Mouse (Mus musculus) liver, embryonic 12.5 days (tissue): Measurements from ENCODE around the gene Pkd1. TPM values are rescaled to one million over a fixed set of nuclear protein-coding genes. Genes with fewer than 3 reads are reported as not detected.

Experiments used
- ATAC-seq: fragments of 200-750 bp; cut with Nextera tagmentation; 2 replicates; pipeline ENCODE4 v1.8.0; 2017; ENCODE audit warnings: moderate number of reproducible peaks, mild to moderate bottlenecking, moderate library complexity
- H3K27ac ChIP-seq: fragments of 300-500 bp; sonication (generic); 2 replicates; pipeline ENCODE4 v1.5.1; 2016; ENCODE audit warnings: mild to moderate bottlenecking
- H3K27me3 ChIP-seq: fragments of 300-500 bp; sonication (generic); replicated peaks from 2 replicates; pipeline ENCODE4 v1.6.1; 2016; ENCODE audit warnings: mild to moderate bottlenecking, moderate library complexity
- H3K36me3 ChIP-seq: fragments of 300-500 bp; sonication (generic); 2 replicates; pipeline ENCODE4 v1.6.1; 2016; ENCODE audit warnings: mild to moderate bottlenecking, moderate library complexity
- H3K4me1 ChIP-seq: fragments of 300-500 bp; sonication (generic); 2 replicates; pipeline ENCODE4 v1.6.1; 2016
- H3K4me2 ChIP-seq: fragments of 300-500 bp; sonication (generic); 2 replicates; pipeline ENCODE4 v1.6.1; 2016; ENCODE audit warnings: mild to moderate bottlenecking, moderate library complexity
- H3K4me3 ChIP-seq: fragments of 300-500 bp; sonication (generic); 2 replicates; pipeline ENCODE4 v1.5.1; 2016; ENCODE audit warnings: mild to moderate bottlenecking, moderate library complexity
- H3K9ac ChIP-seq: fragments of 300-500 bp; sonication (generic); 2 replicates; pipeline ENCODE4 v1.6.1; 2016; ENCODE audit warnings: mild to moderate bottlenecking, moderate library complexity
- H3K9me3 ChIP-seq: fragments of 300-500 bp; sonication (generic); replicated peaks from 2 replicates; pipeline ENCODE4 v1.6.1; 2016; ENCODE audit warnings: mild to moderate bottlenecking, moderate library complexity
- WGBS: fragments of 180-500 bp; shearing (Covaris S2); methylation state at CpG from one replicate; pipeline ENCODE4 v1.1.7; 2016; ENCODE audit not compliant: insufficient replicate concordance; 5-methylcytosine and 5-hydroxymethylcytosine counted together
- microRNA-seq: library from miRNA; unstranded; fragments of <30 nt; microRNA quantifications from one replicate; pipeline ENCODE4, GENCODE M21; 2017
- polyA plus RNA-seq: library from polyadenylated mRNA; unstranded; fragments of >200 nt; fragmentation: Nextera tagmentation; extraction: Ambion mirVana; gene quantifications from 2 replicates; pipeline ENCODE4 v1.2.1, GENCODE M21; 2016

The Pkd1 gene
- polyA plus RNA-seq, 1 experiment from 2014 or later, result 6.0 TPM

DNA sequence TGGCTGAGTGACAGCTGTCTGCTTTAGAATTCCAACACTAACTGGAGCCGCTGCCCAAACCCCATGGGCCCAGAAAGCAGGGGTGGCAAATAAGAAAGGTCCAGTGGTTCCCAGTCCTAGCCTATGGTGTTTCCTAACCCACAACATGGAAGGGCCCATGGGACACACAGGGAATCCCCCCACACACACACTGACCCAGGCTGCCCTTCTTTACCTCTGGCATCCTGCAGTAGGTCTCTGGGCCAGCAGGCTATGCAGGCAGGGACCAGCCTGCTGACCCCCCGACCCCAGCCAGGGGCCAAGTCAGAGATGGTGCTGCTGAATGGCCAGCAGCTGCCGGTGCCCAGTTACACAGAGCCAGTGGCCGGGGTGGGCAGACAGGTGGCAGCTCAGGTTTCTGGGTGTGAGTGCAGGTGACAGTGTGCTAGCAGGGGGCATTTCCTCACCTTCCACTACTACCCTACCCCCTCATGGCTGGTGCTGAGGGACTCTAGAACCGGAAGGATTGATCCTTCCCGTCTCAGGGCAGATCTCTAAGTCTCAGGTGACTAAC, 93.2 kb downstream of the Pkd1 start:
- WGBS, result 64% methylated on average over 6 of the region's 6 CpGs
- Histone ChIP-seq H3K9me3 (no peaks in the 10 kb centered on the region), H3K36me3 (peaks cover 15% of the 10 kb centered on the region; the same call in 1 of the 2 replicates), H3K4me1 (peaks cover 32% of the 10 kb centered on the region), H3K27ac (no peak overlapping the region), H3K27me3 (peaks cover 11% of the 10 kb centered on the region), H3K9ac (no peak overlapping the region), H3K4me3 (no peak overlapping the region), H3K4me2 (no peak overlapping the region)
- ATAC-seq, result no peak

DNA sequence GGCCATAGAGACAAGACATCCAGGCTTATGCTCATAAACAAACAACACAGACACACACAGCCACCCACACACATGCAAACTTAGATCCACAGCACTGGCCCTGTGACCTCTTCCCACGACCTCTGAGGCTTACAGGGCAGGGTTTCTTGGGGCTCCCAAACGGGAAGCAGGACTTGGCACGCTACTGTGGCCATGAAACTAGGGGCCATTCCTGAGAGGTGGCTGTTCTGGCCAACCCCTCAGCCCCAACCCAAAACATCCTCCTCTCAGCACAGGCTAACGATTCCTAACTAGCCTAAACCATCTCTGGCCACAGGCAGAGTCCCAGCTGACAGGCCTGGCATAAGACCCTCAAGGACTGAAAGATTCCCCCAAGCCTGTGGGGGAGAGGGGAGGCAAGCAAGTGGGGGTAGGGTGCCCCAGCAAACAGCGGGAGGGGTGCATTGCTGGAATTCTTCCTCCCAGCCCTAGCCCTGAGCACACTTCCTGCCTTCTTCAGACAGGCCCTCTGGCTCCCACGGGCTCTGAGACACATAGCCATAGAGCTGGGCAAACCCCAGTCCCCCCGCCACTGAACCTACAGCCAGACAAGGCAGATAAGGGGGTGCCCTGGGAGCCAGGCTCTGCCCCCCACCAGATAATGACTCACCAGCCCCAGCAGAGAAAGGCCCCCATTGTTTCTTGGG, 94.5 kb downstream of the Pkd1 start:
- ATAC-seq, result no peak
- Histone ChIP-seq H3K4me2 (peak overlapping the region; percentile 11; the same call in 1 of the 2 replicates), H3K4me3 (no peak overlapping the region), H3K27me3 (peaks cover 24% of the 10 kb centered on the region), H3K9me3 (no peaks in the 10 kb centered on the region), H3K27ac (peak overlapping the region; percentile 42), H3K9ac (no peak overlapping the region), H3K36me3 (peaks cover 9% of the 10 kb centered on the region; the same call in 1 of the 2 replicates), H3K4me1 (peaks cover 32% of the 10 kb centered on the region)
- 45% methylated on average over 7 of the region's 7 CpGs for WGBS

DNA sequence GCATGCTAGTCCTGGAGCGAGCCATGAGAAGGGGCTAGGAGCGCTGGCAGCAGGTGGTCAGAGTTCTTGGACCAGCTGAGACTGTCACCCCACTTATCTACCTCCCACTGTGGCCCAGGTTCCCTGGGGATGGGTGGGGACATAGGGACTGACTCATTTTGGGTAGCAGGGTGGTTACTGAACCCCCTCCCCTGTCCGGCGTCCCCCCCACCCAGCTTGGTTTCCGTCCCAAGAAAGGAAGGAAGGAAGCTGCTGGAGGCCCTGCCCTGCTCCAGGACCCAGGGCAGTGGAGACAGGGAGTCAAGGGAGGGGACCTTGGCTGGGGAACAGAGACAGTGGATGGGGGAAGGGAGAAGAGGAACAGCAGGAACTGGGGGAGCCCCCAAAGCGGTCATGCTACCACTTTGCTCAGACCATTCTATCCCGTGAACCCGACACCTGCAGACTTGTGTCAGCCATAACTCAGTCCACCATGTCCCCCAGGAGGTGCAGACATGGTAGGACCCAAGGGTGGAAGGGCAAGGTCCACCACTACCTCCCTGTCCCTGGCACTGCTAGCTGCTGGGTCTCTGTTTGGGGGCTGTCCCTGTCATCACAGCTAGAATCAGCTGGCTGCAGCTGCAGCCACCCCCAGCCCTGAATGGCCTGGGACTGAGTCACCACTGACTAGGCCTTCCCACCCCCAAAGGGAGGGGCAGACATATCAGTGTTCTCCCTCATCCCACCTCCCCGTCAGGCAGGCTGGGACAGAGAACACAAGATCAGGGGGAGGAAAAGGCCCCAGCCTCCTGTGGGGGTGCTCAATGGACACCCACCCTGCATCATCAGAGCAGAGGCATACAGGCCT, 95.5 kb downstream of the Pkd1 start:
- H3K36me3 ChIP-seq, result peaks cover 6% of the 10 kb centered on the region; the same call in 1 of the 2 replicates
- H3K4me1 ChIP-seq, result peaks cover 40% of the 10 kb centered on the region
- H3K4me2 ChIP-seq, result peak overlapping the region; percentile 11; the same call in 1 of the 2 replicates
- H3K9me3 ChIP-seq, result no peaks in the 10 kb centered on the region
- no peak overlapping the region for H3K9ac ChIP-seq
- WGBS, result 41% methylated on average over 9 of the region's 9 CpGs
- H3K27ac ChIP-seq, result peak overlapping the region; percentile 42
- H3K27me3 ChIP-seq, result peaks cover 34% of the 10 kb centered on the region
- H3K4me3 ChIP-seq, result no peak overlapping the region
- peak; percentile 55 for ATAC-seq

GRCm38 (mm10) chr17:24645916-24646315, 96.3 kb downstream of the Pkd1 start:
- WGBS, result 41% methylated on average over 3 of the region's 3 CpGs
- ATAC-seq, result no peak
- H3K4me2 ChIP-seq, result no peak overlapping the region

More at GRCm38 (mm10) chr17:24645916-24646315, 96.3 kb downstream of the Pkd1 start:
- Histone ChIP-seq H3K9ac (peak overlapping the region; percentile 8; the same call in 1 of the 2 replicates), H3K4me3 (no peak overlapping the region), H3K27me3 (peaks cover 42% of the 10 kb centered on the region), H3K9me3 (no peaks in the 10 kb centered on the region), H3K27ac (peak overlapping the region; percentile 42), H3K36me3 (peaks cover 4% of the 10 kb centered on the region; the same call in 1 of the 2 replicates), H3K4me1 (peaks cover 46% of the 10 kb centered on the region)

Small RNAs within 50 kb of the gene (microRNA-seq; reads per million reads assigned to microRNA genes)
- gene Gm24589, result not detected

Other genes with a start within 250 kb of the Pkd1 start
- gene Abca17, start 198.8 kb upstream of the Pkd1 start, polyA plus RNA-seq, result not detected in 2 replicates
- 21.1 and 22.6 TPM in 2 replicates for gene Abca3, start 197.9 kb upstream of the Pkd1 start, polyA plus RNA-seq
- gene Rnps1, start 135.3 kb upstream of the Pkd1 start, polyA plus RNA-seq, result 195 and 204 TPM in 2 replicates
- 92.1 and 100 TPM in 2 replicates for gene Eci1, start 123.2 kb upstream of the Pkd1 start, polyA plus RNA-seq
- 0.70 and 0.96 TPM in 2 replicates for gene Dnase1l2, start 106.7 kb upstream of the Pkd1 start, polyA plus RNA-seq
- 19.2 and 20.7 TPM in 2 replicates for gene E4f1, start 79.5 kb upstream of the Pkd1 start, polyA plus RNA-seq
- 99.5 and 101 TPM in 2 replicates for gene Pgp, start 79.4 kb upstream of the Pkd1 start, polyA plus RNA-seq
- gene Bricd5, start 76.0 kb upstream of the Pkd1 start, polyA plus RNA-seq, result 0.18 TPM in 1 of 2 replicates, not detected in the other
- 17.2 and 19.4 TPM in 2 replicates for gene Mlst8, start 70.8 kb upstream of the Pkd1 start, polyA plus RNA-seq
- gene Caskin1, start 61.2 kb upstream of the Pkd1 start, polyA plus RNA-seq, result 0.14 and 0.32 TPM in 2 replicates
- 52.2 and 55.4 TPM in 2 replicates for gene Traf7, start 21.9 kb upstream of the Pkd1 start, polyA plus RNA-seq
- gene Rab26, start 15.6 kb upstream of the Pkd1 start, polyA plus RNA-seq, result 1.3 and 1.9 TPM in 2 replicates
- gene Tsc2, start 82.8 kb downstream of the Pkd1 start, polyA plus RNA-seq, result 30.8 and 35.0 TPM in 2 replicates
- gene Nthl1, start 82.8 kb downstream of the Pkd1 start, polyA plus RNA-seq, result 11.3 and 12.4 TPM in 2 replicates
- 14.6 and 15.2 TPM in 2 replicates for gene Slc9a3r2, start 100.5 kb downstream of the Pkd1 start, polyA plus RNA-seq
- gene Npw, start 108.6 kb downstream of the Pkd1 start, polyA plus RNA-seq, result 0.33 TPM in 1 of 2 replicates, not detected in the other
- 19.7 and 20.4 TPM in 2 replicates for gene Zfp598, start 119.9 kb downstream of the Pkd1 start, polyA plus RNA-seq
- 0.06 and 0.27 TPM in 2 replicates for gene Syngr3, start 140.1 kb downstream of the Pkd1 start, polyA plus RNA-seq
- gene Gfer, start 146.3 kb downstream of the Pkd1 start, polyA plus RNA-seq, result 51.4 and 52.5 TPM in 2 replicates
- 0.51 and 0.58 TPM in 2 replicates for gene Noxo1, start 146.4 kb downstream of the Pkd1 start, polyA plus RNA-seq
- gene Tbl3, start 157.8 kb downstream of the Pkd1 start, polyA plus RNA-seq, result 65.4 and 71.8 TPM in 2 replicates
- gene Rnf151, start 168.2 kb downstream of the Pkd1 start, polyA plus RNA-seq, result 0.19 and 0.46 TPM in 2 replicates
- 1,444 and 1,454 TPM in 2 replicates for gene Rps2, start 168.3 kb downstream of the Pkd1 start, polyA plus RNA-seq
- gene Ndufb10, start 174.6 kb downstream of the Pkd1 start, polyA plus RNA-seq, result 233 and 239 TPM in 2 replicates
- gene Rpl3l, start 178.0 kb downstream of the Pkd1 start, polyA plus RNA-seq, result not detected in 2 replicates
- 20.8 and 21.6 TPM in 2 replicates for gene Msrb1, start 186.8 kb downstream of the Pkd1 start, polyA plus RNA-seq
- gene Hs3st6, start 203.2 kb downstream of the Pkd1 start, polyA plus RNA-seq, result not detected in 2 replicates